Mouse (Mus musculus) kidney, adult 9 months (tissue): Measurements from ENCODE around the gene Rhox13.
A peak's percentile ranks its signal among the peaks of the same experiment; 100 is the strongest.

ENCODE experiments used
- DNase-seq: peaks from one replicate; pipeline ENCODE4 v3.0.0; 2022

Rhox13 gene

DNA sequence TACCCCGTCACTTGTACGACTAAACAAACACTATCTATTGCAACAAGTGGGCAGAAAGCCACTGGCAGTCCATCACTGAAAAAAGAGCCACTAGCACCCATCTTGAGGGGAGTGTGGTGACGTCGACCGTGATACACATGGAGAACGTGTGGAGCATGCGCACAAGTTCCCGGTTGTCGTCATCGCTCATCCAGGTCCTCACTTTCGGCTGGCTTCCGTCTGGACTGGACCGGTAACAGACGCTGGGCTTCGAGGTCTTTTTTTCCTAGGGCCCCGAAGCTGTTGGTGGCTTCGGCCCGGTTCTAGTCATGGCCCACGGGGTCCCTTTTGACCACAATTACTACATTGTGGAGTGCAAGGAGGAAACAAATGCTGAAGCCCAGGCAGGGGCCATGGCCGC, at the start of gene Rhox13:
TSS of gene Rhox13 (plus strand) at position 238 of the 400 bp plus-strand sequence.
- DNase-seq = no peak

DNA sequence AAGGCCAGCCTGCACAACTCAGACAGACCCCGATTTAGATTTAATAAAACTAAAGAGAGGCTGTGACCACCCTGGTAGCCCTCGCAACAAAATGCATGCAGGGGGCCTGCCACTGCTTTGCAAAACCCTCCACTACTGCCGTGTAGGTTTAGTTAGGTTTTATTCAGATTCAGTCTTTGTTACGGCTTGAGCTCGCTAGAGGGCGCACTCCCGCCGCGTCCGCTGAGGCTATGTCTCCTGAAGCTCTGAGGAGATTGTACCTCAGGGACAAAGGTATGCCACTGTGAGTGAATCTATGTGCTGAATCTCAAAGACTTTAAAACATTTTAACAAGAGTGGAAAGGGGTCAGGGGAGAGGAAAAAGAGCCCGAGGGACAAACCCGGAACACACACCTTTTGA, 36.8 kb upstream of the Rhox13 start:
- DNase-seq = peak; percentile 50

DNA sequence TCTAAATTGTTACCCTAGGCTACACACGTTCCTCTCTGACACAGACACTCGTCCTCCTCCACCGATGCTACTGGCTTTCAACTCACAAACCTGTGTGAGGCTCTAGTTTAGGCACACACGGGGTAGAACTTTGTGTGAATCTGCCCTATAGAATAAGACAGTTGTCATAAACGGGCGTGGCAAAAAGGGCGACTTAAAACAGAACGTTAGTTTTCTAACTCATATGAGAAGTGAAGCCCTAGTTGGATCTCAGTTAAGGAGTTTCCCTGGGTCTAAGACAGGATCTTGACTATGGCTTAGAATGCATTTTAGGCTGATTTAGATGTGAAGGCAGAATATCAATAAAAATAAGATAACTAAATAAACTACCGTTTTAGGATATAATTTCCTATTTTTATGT, 36.0 kb upstream of the Rhox13 start, which contains the start of gene Rhox11:
TSS of gene Rhox11 (minus strand) at position 101 of the 400 bp plus-strand sequence.
- DNase-seq = no peak

GRCm38 (mm10) chrX:38110807-38111206, 10.2 kb upstream of the Rhox13 start, which contains the start of gene Rhox12:
Gene Rhox12 (minus strand): TSS chrX:38110907.
- DNase-seq = no peak

DNA sequence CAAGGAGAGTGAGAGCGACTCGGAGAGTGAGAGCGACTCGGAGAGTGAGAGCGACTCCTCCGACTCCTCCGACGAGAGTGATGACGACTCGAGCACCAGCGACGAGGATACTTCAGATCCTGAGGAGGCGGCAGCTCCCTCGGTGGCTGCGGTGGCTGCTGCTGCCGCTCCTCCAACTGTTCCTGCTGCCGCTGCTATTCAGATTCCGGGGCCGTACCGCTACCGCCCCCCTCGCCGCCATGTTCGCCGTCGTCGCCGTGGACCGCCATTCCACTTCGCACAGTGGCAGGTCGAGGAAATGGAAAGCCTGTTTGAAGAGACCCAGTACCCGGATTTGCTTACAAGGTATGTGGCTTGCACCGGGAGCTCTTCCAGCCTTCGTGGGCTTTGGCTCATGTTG, 459 bp downstream of the Rhox13 start:
- no peak for DNase-seq

GRCm38 (mm10) chrX:38159097-38159496, 38.1 kb downstream of the Rhox13 start:
- no peak for DNase-seq

- DNase-seq = no peak
Observed at GRCm38 (mm10) chrX:38165315-38165714, 44.3 kb downstream of the Rhox13 start.

GRCm38 (mm10) chrX:38166064-38166463, 45.0 kb downstream of the Rhox13 start:
- DNase-seq = no peak

DNA sequence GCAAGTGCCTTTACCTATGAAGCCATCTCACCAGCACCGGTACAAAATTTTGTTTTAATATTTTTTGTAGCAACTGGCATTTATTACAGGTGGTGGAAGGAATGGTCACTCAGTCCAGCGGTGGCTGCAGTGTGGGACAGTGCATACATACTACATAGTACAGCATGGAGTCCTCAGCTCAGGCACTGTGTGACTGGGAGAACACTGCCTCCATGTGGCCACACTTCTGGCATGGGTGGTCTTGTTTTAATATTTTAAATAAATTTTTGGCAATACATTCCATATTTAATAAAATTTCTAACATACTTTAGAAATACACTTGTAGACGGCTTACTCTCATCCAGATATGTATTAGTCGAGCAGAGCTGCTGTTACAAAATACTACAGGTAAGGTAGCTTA, 45.6 kb downstream of the Rhox13 start:
- no peak for DNase-seq
